In genomic region chr2:156193066-156193862, GRCm38 (mm10) we compare ENCODE assay signal across 18 mouse cellular contexts.
"Had no signal": no experiment of that assay in that cellular context is flagged by ENCODE, and none has a peak within 500 bp of the region (broad histone marks: within the 10 kb centered on the region; RNA-seq: fewer than 3 reads in every experiment).

No protein-coding gene starts in this region.

- H3K27ac ChIP-seq: lung, embryonic 15.5 days; macrophage; midbrain, embryonic 13.5 days; midbrain, embryonic 15.5 days; neural tube, embryonic 12.5 days; stomach, embryonic 15.5 days; stomach, postnatal 0 days had no signal

- ATAC-seq: liver, postnatal 0 days; lung, postnatal 0 days; midbrain, embryonic 13.5 days; midbrain, embryonic 15.5 days had no signal

- DNase-seq: liver, postnatal 0 days; lung, adult 2 months; lung, postnatal 14 days; lung, postnatal 36 days; right cerebral cortex, postnatal 14 days; thymus, adult 2 months; thymus, postnatal 25 days; thymus, postnatal 4 days had no signal

- H3K27me3 ChIP-seq: lung, embryonic 15.5 days; megakaryocyte, embryonic 14.5 days; midbrain, embryonic 13.5 days; midbrain, embryonic 15.5 days; neural tube, embryonic 12.5 days; stomach, embryonic 15.5 days had no signal

- H3K4me2 ChIP-seq: lung, embryonic 15.5 days; midbrain, embryonic 11.5 days; midbrain, embryonic 13.5 days; midbrain, embryonic 15.5 days; neural tube, embryonic 12.5 days; stomach, embryonic 15.5 days had no signal

- H3K36me3 ChIP-seq: lung, embryonic 15.5 days; midbrain, embryonic 13.5 days; midbrain, embryonic 15.5 days; neural tube, embryonic 12.5 days; stomach, embryonic 15.5 days had no signal

- H3K4me3 ChIP-seq: lung, embryonic 15.5 days; megakaryocyte, embryonic 14.5 days; midbrain, embryonic 13.5 days; midbrain, embryonic 15.5 days; neural tube, embryonic 12.5 days; stomach, embryonic 15.5 days had no signal

- H3K9me3 ChIP-seq: lung, embryonic 15.5 days; megakaryocyte, embryonic 14.5 days; midbrain, embryonic 13.5 days; midbrain, embryonic 15.5 days; neural tube, embryonic 12.5 days; stomach, embryonic 15.5 days had no signal

- H3K9ac ChIP-seq: liver, postnatal 0 days; lung, embryonic 15.5 days; midbrain, embryonic 13.5 days; midbrain, embryonic 15.5 days; neural tube, embryonic 12.5 days; stomach, embryonic 15.5 days had no signal
